Mouse (Mus musculus): ENCODE data around the gene Mov10l1. TPM values are rescaled to one million over a fixed set of nuclear protein-coding genes. Genes with fewer than 3 reads are reported as not detected.

Mov10l1 gene
- total RNA-seq (2021), result not detected
- long read RNA-seq, experiment 1, result 0 reads
- long read RNA-seq, experiment 2, partial matches to known transcripts, result 0 of 1 reads
- long read RNA-seq, experiment 2, other reads (novel, unspliced or antisense), result 1 of 1 reads

DNA sequence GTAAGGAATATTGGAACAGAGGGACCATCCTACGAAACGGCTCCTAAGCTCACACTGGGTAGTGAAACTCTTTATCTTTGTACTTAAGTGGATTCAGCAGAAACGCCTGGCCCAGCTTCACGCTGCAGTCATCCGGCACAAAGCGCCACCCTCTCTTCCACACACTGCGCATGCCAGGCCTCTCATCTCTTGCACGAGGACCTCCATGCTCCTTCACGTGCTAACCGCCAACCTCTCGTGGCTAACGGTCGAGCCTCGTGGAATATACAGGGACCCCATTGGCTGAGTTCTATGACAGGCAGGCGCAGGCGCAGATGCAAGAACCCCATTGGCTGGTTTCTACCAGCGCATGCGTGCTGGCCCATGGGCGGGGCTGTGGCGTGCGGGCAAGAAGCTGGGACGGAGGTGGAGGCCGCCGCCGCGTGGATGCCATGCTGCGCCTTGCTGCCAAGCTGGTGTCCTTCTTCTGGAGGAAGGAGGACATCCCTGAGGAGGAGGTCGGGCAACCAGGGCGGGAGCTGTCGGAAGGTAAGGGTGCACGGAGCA is at the start of gene Mov10l1:
Gene Mov10l1 (plus strand): TSS at position 376 of the 546 bp plus-strand sequence.
- intact Hi-C loops (cut with DNase I), result no loop called here
- DNase-seq (ENCODE audit: low spot score in 2 of 2), result no peak

DNA sequence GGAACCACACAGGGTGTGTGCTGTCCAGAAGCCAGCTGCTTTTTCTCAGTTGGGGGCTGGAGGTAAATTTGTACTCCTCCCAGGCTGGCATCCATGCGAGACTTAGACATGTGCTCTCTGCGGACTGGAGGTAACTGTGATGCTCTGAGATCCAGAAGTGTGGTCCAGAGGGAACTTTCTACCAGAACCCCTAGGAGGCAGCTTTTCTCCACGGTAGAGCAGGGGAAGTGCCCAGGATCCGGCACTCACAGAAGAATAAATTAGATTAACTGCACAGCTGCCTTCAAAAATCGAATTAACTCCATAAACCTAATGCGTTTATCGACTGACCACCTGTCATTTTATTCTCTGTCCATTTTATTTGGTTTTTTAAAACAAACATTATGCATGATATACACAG is 48.6 kb upstream of the Mov10l1 start:
- peak; percentile 37 to 38 for DNase-seq (ENCODE audit: low spot score in 2 of 2)
- intact Hi-C loops (cut with DNase I), result loop anchor here (5.0 kb wide), 1 partner anchor 153 kb away; the partner anchor contains the start of gene Selenoo

DNA sequence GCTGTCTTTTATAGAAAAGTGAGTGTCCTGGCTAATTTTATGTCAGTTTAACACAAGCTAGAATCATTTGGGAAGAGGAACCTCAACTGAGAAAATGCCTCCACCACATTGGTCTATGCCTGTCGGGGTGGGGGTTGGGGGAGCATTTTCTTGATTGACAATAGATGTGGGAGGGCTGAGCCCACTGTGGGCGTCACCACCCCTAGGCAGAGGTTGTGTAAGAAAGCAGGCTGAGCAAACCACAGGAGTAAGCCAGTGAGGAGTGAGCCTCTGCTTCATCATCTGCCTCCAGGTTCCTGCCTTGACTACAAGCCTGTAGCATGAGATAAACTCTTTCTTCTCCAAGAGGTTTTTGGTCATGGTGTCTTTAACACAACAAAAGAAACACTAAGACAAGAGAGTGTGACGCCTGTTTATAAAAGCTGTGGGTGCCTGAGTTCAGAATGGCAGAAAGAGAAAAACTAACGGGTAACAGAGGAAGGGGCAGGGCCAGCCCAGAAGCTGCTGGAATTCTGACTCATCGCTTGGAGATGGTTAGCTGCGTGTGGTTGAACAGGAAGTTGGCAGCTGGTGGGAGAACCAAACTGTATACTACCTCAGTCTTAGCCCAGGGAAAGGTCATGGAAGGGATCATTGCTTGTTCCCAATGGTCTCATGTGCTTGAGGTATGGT is 46.0 kb upstream of the Mov10l1 start:
- no peak for DNase-seq (ENCODE audit: low spot score in 2 of 2)
- intact Hi-C loops (cut with DNase I), result no loop called here

DNA sequence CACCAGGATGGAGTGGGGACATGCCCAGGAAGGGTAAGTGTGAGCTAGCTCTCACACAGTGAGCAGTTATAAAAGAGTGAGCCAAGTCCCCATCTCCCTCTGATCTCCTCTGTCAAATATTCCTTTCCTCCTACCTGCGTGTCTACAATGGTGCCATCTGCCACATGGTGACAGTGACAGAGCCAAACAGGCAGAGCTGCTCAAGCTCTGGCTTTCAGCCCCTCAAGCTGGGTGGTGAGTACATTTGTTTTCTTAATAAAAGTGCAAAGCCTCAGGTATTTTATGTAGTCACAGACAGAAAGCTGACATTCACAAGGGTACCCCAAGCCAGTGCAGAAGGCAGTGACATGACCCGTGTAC is 45.4 kb upstream of the Mov10l1 start:
- no peak for DNase-seq (ENCODE audit: low spot score in 2 of 2)
- intact Hi-C loops (cut with DNase I), result no loop called here

DNA sequence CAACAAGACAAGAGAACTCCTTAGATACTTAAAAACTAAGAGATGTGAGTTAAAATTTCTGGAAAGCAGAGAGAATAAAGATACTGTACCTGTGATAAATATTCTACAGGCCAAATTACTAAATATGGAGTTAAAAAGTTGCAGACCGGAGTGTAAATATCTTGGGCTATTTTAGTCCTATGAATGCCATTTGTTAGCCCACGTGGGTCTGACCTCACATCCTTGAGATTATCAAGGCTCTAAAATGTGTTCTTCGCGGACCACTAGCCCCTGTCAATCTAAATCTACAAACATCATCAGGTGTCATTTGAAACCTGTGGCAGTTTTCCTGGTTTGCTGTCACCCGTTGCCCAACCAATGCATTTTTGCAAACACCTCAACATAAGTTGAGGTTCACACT is 39.9 kb upstream of the Mov10l1 start:
- intact Hi-C loops (cut with DNase I), result no loop called here

DNA sequence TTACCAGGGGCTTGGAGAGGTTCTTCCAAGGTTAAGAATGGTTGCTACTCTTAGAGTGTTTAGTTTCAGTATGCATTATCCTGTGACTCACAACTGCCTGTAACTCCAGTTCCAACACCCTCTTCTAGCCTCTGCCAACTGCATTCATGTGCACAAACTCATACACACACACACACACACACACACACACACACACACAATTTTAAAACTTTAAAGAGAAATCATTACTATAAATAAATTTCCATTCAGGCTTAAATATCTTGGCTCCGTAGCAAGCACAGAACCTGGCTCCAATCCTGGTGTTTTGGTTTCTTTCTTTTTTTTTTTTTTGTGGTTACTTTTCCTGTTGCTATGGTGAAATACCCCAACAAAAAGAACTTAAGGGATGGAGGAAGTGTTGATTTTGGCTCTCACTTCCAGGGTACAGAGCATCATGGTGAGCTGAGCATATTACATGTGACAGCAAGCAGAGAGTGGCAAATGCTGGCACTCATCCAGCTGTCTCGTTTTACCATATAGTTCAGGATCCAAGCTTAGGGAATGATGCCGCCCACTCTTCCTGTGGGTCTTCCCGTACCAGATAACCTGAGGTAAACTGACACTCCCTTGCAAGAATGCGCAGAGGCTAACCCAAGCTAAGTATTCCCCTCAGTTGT is 38.7 kb upstream of the Mov10l1 start:
- peak; percentile 32 to 65 for DNase-seq (ENCODE audit: low spot score in 2 of 2)
- intact Hi-C loops (cut with DNase I), result no loop called here

More for the DNA sequence above, 39.9 kb upstream of the Mov10l1 start:
- no peak for DNase-seq (ENCODE audit: low spot score in 2 of 2)

DNA sequence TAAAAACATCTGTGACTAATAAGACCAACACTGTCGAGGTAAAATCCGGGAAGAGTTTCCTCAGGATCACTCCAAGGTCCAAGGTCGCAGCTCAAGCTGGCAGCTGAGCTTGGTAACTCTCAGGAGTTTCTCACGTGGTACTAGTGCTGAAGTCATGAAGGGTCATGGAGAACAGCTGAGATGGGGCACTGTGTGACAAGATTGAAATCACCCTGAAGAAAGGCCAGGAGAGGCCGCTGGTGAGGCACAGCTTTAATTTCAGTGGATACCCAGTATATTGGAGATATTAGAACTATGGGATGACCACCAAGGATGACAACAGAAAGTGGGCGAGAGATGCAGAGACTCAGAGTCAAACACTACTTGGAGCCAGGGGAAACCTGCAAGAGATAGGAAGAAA is 35.9 kb upstream of the Mov10l1 start:
- intact Hi-C loops (cut with DNase I), result no loop called here

DNA sequence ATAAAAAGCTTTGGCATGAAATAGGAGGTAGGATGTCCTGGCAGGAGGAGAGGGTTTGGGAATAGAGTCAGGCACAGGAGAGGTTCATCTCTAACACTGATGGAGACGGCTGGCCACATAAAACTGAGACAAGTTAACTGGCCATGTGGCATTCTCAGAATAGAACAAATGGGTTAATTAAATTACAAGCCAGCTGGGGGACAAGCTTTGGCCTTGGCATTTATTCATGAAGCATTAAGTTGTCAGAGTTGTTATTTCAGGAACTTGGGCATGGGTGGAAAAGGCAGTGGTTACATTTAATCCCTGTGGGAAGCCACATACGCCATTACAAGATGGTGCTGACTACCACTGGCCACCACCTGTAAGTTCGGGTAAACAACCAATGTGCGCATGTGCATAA is 31.5 kb upstream of the Mov10l1 start:
- intact Hi-C loops (cut with DNase I), result no loop called here
- DNase-seq (ENCODE audit: low spot score in 2 of 2), result no peak

More for the DNA sequence above, 35.9 kb upstream of the Mov10l1 start:
- DNase-seq (ENCODE audit: low spot score in 2 of 2), result no peak

DNA sequence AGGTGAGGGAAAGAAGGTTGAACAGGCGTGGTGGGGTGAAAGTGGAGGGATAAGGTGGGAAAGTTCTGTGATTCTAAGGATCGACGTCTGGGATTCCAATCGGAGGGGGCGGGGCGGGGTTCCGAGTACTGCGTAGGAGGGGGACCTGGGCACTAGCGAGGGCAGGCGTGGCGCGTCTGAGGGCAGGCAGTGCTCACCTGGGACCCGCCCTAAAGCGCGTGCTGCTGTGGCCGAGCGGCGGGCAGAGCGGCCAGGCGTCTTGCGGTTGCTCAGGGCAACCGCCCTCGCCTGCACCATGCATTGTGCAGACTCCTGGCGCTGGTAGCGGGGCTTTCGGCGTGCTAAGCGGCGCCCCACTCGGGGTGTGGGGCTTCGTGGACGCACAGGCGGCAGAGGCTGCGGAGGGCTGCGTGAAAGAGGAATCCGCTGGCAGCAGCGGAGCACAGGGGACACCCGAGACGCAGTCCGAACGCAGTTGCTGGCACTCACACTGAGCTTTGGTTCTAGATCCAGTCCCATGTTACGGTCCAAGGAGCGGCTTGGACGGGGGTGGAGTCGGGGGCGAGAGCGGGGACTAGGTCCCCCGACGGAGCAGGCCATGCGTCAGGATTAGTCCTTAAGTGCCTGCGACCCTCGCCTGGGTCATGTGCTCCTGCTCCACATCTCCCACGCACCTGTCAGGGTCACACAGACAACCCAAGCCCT is 28.2 kb upstream of the Mov10l1 start, which contains the start of gene Ttll8:
Gene Ttll8 (minus strand): TSS at position 51 of the 705 bp plus-strand sequence.
- no peak for DNase-seq (ENCODE audit: low spot score in 2 of 2)
- intact Hi-C loops (cut with DNase I), result no loop called here

DNA sequence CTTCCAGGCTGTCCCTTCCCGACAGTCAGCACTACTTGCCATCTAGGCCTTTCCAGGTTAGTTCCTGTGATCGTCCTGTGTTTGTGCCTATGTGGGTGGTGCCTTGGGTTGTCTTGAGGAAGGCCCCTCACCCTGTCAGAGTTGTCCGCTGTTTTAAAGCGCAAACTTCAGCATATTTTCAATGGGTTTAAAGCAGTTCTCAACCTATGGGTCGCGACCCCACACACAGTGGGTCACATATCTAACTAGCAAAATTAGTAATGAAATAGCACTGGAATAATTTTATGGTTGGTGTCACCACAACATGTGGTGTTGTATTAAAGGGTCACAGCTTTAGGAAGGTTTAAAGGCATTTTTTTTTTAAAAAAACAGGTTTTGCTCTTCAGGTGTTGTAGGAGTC is 27.4 kb upstream of the Mov10l1 start:
- intact Hi-C loops (cut with DNase I), result no loop called here
- DNase-seq (ENCODE audit: low spot score in 2 of 2), result no peak

DNA sequence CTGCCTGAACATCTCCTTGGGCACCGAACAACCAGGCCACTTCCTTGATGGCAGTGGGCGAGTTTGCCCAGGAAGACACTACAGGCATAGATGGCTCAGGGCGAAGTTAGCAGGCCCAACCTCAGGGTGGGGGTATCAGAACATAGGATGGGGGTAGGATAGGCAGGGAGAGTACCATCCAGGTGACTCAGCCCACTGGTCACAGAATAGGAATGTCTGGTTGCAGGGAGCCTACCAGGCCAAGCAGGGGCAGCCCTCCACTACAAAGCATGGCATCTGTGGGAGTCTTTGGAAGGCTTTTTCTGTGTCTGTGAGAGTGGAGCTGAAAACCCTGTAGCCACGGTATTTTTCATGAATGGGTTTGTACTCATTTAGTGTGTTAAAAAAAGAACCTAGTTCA is 25.2 kb upstream of the Mov10l1 start:
- no peak for DNase-seq (ENCODE audit: low spot score in 2 of 2)
- intact Hi-C loops (cut with DNase I), result no loop called here

DNA sequence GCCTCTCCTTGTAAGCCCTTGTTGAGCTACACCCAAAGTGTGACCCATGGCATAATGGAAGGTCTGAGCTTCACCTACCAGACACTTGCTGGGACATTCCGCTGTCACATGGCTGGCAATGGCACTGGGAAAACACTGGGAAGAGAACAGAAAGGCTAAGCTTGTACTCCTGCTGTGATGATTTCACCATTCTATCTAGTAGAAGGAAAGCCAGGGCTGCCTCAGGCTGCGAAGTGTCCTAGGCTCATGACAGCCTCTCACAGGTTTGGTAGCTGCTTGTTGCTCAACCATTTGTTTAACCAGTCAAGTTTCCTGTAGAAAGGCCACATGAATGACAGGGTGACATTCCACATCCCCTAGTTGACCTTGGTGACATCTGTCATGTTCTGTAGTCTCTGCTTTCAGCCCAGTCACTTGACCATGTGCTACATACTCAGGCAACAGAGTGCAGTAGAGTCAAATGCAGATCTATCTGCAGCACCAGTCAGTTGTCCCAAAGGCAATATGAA is 18.6 kb upstream of the Mov10l1 start:
- intact Hi-C loops (cut with DNase I), result no loop called here
- no peak for DNase-seq (ENCODE audit: low spot score in 2 of 2)

DNA sequence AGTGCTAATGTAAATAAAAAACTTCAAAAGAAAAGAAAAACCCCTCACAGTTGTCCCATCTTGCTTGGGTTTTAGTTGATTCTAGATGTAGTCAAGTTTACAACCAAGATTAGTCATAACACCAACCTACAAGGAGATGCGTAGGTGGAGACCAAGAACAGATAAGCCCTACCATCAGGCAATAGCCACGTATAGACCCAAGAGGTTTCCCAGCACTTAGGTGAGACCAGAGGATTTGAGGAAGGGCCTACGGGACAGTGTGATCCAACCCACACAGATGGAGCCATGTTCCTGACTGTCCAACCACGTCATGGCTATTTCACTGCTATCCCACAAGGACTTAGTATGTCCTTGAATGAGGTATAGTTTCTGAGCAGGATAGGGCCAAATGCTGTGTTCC is 10.4 kb upstream of the Mov10l1 start:
- intact Hi-C loops (cut with DNase I), result no loop called here
- no peak for DNase-seq (ENCODE audit: low spot score in 2 of 2)

DNA sequence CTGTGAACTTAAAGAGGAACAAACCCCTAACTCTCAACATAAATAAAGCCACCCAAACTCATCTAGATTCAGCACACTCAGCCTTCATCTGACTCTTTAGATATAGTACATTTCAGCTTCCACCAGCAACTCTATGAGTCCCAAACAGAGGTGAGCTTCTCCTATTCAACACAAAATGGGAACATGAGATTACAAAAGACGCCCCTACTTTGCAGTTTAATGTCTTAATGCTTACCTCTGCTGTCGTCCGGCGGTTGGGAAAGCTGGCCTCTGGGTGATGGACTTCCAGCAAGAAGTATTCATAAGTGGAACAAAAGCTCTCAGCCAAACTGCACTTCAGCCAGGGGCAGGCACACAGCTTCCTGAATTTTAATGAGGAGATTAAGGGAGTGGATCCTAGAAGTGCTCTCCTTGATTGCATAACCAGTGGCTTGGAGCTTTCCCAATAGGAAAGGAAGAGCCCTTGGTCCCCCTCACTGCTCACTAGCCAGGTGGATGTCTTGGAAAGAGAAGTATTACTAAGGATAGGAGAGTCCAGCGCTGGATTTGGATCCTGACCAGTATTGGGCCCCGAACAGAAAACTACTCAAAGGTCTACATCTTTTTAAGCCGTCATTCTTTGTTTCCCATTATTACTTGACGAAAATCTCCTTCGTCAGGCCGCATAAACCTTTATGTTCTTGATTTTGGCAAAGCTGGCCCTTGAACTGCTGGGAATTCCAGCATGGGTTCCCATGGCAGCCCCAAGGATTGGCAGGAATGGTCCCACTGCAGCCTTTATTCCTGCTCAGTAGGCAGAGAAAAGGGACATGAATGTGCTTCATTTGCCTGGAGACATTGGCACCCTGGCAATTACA is 4.2 kb upstream of the Mov10l1 start, which contains the start of gene Mlc1:
Gene Mlc1 (minus strand): TSS at position 727 of the 857 bp plus-strand sequence.
- intact Hi-C loops (cut with DNase I), result no loop called here
- peak; percentile 23 to 41 for DNase-seq (ENCODE audit: low spot score in 2 of 2)

DNA sequence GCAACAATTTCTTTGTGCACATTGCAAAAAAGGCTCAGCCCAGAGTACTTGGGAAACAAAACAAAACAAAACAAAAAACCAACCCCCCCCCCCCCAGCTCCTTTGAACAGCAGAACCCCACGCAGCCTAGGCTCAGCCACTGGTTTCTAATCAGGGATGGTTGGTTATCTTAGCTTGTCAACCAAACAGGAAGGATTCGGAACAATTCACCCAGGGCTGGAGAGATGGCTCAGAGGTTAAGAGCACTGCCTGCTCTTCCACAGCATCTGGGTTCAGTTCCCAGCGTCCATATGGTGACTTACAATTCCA is 3.6 kb upstream of the Mov10l1 start:
- intact Hi-C loops (cut with DNase I), result no loop called here
- DNase-seq (ENCODE audit: low spot score in 2 of 2), result no peak

DNA sequence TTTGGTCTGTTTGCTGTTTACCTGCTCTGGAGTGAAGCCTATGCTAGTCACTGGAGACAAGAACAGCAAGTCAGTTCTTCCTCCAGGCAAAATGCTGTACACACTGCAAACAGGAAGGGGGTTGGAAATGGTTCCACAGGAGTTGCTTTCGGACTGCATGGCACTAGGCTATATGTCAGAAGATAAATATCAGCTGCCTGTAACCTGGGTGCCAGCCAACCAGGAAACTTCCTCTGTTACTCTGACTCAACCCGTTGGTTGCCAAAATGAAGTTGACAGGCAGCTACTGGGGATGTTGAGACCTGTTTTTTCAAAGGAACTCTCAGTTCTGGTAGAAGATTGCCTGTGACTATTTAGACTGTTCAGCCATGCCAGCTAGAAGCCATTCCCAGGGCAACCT is 6.5 kb downstream of the Mov10l1 start:
- no peak for DNase-seq (ENCODE audit: low spot score in 2 of 2)
- intact Hi-C loops (cut with DNase I), result no loop called here

DNA sequence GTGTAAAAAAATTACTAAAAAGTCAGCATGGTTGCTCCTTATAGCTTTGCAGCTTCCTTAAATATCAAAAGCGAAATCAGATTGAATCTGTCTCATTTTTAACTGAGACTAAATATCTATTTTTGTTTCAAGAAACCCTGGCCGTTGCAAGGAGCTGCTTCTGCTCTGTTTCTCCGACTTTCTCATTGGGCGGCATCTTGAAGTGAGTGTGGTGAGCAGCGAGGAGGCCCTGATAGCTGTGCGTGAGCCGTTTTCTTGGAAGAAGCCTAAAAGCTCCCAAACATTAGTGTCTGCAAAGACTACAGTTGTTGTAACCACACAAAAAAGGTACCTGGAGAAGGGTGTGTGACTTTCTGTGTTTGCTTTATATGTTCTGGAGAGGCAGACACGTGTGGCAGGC is 15.9 kb downstream of the Mov10l1 start:
- intact Hi-C loops (cut with DNase I), result loop anchor here (5.0 kb wide), 1 partner anchor 64 kb away; no protein-coding TSS in a partner anchor
- DNase-seq (ENCODE audit: low spot score in 2 of 2), result peak; percentile 24 to 43

DNA sequence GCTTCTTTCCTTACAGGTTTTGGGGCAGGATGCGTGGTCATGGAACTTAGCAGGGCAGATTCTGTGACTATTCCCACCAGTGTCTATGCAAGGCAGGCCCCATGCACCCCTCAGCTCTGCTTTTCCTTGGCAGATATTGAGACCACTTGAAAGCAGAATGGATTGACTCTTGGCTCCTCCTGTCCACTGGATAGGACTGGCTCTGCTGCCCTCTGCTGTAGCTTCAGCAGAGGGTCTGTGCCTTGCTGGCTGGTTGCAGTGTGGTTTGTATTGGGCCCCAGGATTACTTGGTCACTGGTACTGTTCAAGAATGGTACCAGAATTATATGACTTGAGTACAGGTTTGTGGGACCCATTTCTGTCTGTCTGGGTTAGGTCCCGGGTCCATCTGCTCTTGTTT is 16.4 kb downstream of the Mov10l1 start:
- no peak for DNase-seq (ENCODE audit: low spot score in 2 of 2)
- intact Hi-C loops (cut with DNase I), result loop anchor here (5.0 kb wide), 1 partner anchor 63 kb away; no protein-coding TSS in a partner anchor

DNA sequence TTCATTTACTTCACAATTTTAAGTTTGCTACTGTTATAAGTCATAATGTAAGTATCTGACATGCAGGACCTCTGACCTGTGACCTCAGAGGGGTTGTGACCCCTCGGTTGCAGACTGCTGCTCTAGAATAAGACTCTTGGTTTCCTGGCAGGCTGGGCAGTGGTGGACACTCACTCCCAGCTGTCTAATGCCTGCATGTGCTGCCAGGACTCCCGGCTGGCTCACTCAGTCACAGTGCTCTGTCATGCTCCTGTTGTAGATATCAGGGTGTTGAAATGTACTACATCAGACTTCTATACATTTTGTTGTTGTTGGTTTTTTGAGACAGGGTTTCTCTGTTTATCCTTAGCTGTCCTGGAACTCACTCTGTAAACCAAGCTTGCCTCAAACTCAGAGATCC is 17.7 kb downstream of the Mov10l1 start:
- intact Hi-C loops (cut with DNase I), result no loop called here
- no peak for DNase-seq (ENCODE audit: low spot score in 2 of 2)
